25 mouse cellular contexts compared by ENCODE assay signal in the genomic region with DNA sequence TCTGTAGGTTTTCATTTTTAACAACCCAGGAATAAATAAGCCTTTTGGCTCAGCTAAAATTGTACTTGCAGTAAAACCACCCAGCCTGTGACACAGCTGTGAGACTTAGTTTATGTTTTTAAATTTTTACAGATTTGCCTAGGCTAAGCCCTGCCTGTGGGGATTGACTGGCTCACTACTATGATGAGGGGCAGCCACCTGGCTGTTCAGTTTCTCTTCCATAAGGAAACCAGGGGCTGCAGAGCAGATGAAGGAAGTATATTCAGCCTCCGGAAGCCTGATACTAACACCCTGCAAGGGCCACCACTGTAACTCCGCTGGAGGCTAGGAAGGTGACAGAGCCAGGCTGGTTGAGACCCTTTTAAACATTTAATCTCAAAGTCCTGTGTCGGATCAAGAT. TPM values are rescaled to one million over a fixed set of nuclear protein-coding genes. Genes with fewer than 3 reads are reported as not detected.
DNase-seq lines count a peak whose midpoint lies in the region; ATAC-seq and TF ChIP-seq lines count a peak whose summit lies in the region.
"Had no signal": no experiment of that assay in that cellular context is flagged by ENCODE, and none has a peak within 500 bp of the region (broad histone marks: within the 10 kb centered on the region; RNA-seq: fewer than 3 reads in every experiment).

No protein-coding gene starts in this region.

- H3K27me3 ChIP-seq in limb, embryonic 10.5 days (ENCODE audit: low read depth, poor library complexity, severe bottlenecking), result no peaks in the 10 kb centered on the region
- H3K27me3 ChIP-seq in midbrain, embryonic 16.5 days (ENCODE audit: control insufficient read depth, insufficient read depth, low read depth, low read length), result no peaks in the 10 kb centered on the region
- H3K27me3 ChIP-seq: forebrain, embryonic 13.5 days; heart, embryonic 15.5 days; liver, embryonic 13.5 days; Patski had no signal

- TF ChIP-seq CTCF in left cerebral cortex, adult 2 months (IDR thresholded peaks at IDR 0.05), result no peak

- 79% methylated on average over 3 of the region's 3 CpGs for WGBS in limb, embryonic 10.5 days
- WGBS in midbrain, embryonic 16.5 days, result 67% methylated on average over 3 of the region's 3 CpGs

- peaks cover 77% of the 10 kb centered on the region for H3K4me1 ChIP-seq in limb, embryonic 10.5 days
- H3K4me1 ChIP-seq in midbrain, embryonic 16.5 days (ENCODE audit: control insufficient read depth, insufficient read depth, low read length), result peaks cover 69% of the 10 kb centered on the region
- H3K4me1 ChIP-seq: liver, embryonic 13.5 days; megakaryocyte, embryonic 14.5 days had no signal

- no peak overlapping the region for H3K4me2 ChIP-seq in midbrain, embryonic 16.5 days (ENCODE audit: low read length)
- H3K4me2 ChIP-seq: forebrain, embryonic 13.5 days; heart, embryonic 15.5 days; liver, embryonic 13.5 days had no signal

- no peak for DNase-seq in left cerebral cortex, adult 2 months (ENCODE audit: extremely low spot score in 1 of 2, low spot score in 2 of 2)
- no peak for DNase-seq in left cerebral cortex, postnatal 4 days
- DNase-seq in limb, embryonic 10.5 days (ENCODE audit: low spot score), result no peak
- no peak for DNase-seq in c-Kit-positive CD71-positive TER-119-positive erythroid progenitor cells, embryonic 14.5 days (ENCODE audit: low spot score)
- no peak for DNase-seq in heart, postnatal 4 days
- no peak for DNase-seq in spleen, postnatal 36 days (ENCODE audit: low spot score in 2 of 2)
- DNase-seq: adrenal gland, postnatal 36 days; cerebellum, adult 9-11 months; embryo, embryonic 11 days; heart, adult 18-20 months; kidney, adult 9 months; kidney, postnatal 36 days; liver, embryonic 13.5 days; thymus, postnatal 25 days had no signal

- intact Hi-C loops in left cerebral cortex, adult 2 months (cut with DNase I), result no loop called here
- intact Hi-C loops in left cerebral cortex, postnatal 4 days (cut with DNase I), result no loop called here

- no peak overlapping the region for H3K9ac ChIP-seq in midbrain, embryonic 16.5 days (ENCODE audit: low read depth, low read length)
- H3K9ac ChIP-seq: forebrain, embryonic 13.5 days; heart, embryonic 15.5 days; liver, embryonic 13.5 days had no signal

- H3K4me3 ChIP-seq in left cerebral cortex, adult 2 months, result no peak overlapping the region
- no peak overlapping the region for H3K4me3 ChIP-seq in limb, embryonic 10.5 days
- no peak overlapping the region for H3K4me3 ChIP-seq in midbrain, embryonic 16.5 days (ENCODE audit: low read depth, low read length)
- H3K4me3 ChIP-seq: forebrain, embryonic 13.5 days; heart, embryonic 15.5 days; liver, embryonic 13.5 days; megakaryocyte, embryonic 14.5 days had no signal

- H3K27ac ChIP-seq in left cerebral cortex, adult 2 months, result peak overlapping the region; percentile 53
- peak overlapping the region; percentile 59 for H3K27ac ChIP-seq in limb, embryonic 10.5 days
- H3K27ac ChIP-seq in midbrain, embryonic 16.5 days (ENCODE audit: low read length), result peak overlapping the region; percentile 54; the same call in 1 of the 2 replicates
- H3K27ac ChIP-seq: forebrain, embryonic 13.5 days; heart, embryonic 15.5 days; liver, embryonic 13.5 days had no signal

- ATAC-seq in hematopoietic stem cell, adult 5-6 weeks (replicated peaks in 1 of 2; ENCODE audit: insufficient read depth in 1 of 2, low FRiP score in 2 of 2, low TSS enrichment in 1 of 2, low read depth in 1 of 2, poor library complexity in 2 of 2, severe bottlenecking in 2 of 2), result peak; percentile 12 to 54; a peak in 1 of 4 replicates
- ATAC-seq in midbrain, embryonic 16.5 days, result no peak
- ATAC-seq: forebrain, embryonic 13.5 days; Patski had no signal

- no peaks in the 10 kb centered on the region for H3K36me3 ChIP-seq in limb, embryonic 10.5 days
- H3K36me3 ChIP-seq in midbrain, embryonic 16.5 days (ENCODE audit: control insufficient read depth, insufficient read depth, low read length), result no peaks in the 10 kb centered on the region
- H3K36me3 ChIP-seq: heart, embryonic 15.5 days; liver, embryonic 13.5 days had no signal

- no peaks in the 10 kb centered on the region for H3K9me3 ChIP-seq in limb, embryonic 10.5 days (replicated peaks)
- no peaks in the 10 kb centered on the region for H3K9me3 ChIP-seq in midbrain, embryonic 16.5 days (replicated peaks; ENCODE audit: control insufficient read depth, low read length, poor library complexity, severe bottlenecking)
- H3K9me3 ChIP-seq: forebrain, embryonic 13.5 days; heart, embryonic 15.5 days; liver, embryonic 13.5 days; megakaryocyte, embryonic 14.5 days had no signal

RNA-seq across cellular contexts. Expression of a gene that starts 54.5 kb away (rescaled TPM):
- total RNA-seq in left cerebral cortex, adult 2 months (2021), result not detected
- total RNA-seq in left cerebral cortex, postnatal 4 days (2021), result not detected
- not detected in 2 replicates for total RNA-seq in hematopoietic stem cell, adult 5-6 weeks (2017)
- not detected in 2 replicates for polyA plus RNA-seq in limb, embryonic 10.5 days (2016; fragmentation: Nextera tagmentation; extraction: Ambion mirVana)
- polyA plus RNA-seq in midbrain, embryonic 16.5 days (2015; fragmentation: Nextera tagmentation; extraction: Ambion mirVana), result not detected in 2 replicates
- total RNA-seq in heart, postnatal 4 days (2021), result not detected
- total RNA-seq: adrenal gland, postnatal 36 days; gastrocnemius, adult 18-20 months; heart, adult 18-20 months; layer of hippocampus, postnatal 14 days; left cerebral cortex, postnatal 14 days had no signal
- polyA plus RNA-seq: forebrain, embryonic 13.5 days; heart, embryonic 15.5 days; intestine, embryonic 14.5 days; liver, embryonic 13.5 days; lung, embryonic 16.5 days; Patski had no signal
